Mouse (Mus musculus) megakaryocyte, embryonic 14.5 days (primary cell): Measurements from ENCODE around the gene Ms4a7.

ENCODE experiments used
- FLI1 ChIP-seq: IDR thresholded peaks from 2 replicates; pipeline ENCODE4 v1.6.1; 2012; ENCODE audit warnings: low read length, inconsistent platforms, mixed read lengths
- GATA1 ChIP-seq: IDR thresholded peaks from 3 replicates; pipeline ENCODE4 v1.6.1; 2012; ENCODE audit warnings: mixed read lengths, low read length, inconsistent platforms, borderline replicate concordance

GRCm38 (mm10) chr19:11343147-11343546, 7.2 kb upstream of the Ms4a7 start:
- TF ChIP-seq GATA1 (no peak), FLI1 (no peak)
